Mouse (Mus musculus) T-cell, adult 2 months (primary cell): ENCODE measurements around the gene Rap1gap.

Experiments used
- DNase-seq: peaks from one replicate; pipeline ENCODE4 v3.0.0; 2022; ENCODE audit warnings: low spot score

The Rap1gap gene

DNA sequence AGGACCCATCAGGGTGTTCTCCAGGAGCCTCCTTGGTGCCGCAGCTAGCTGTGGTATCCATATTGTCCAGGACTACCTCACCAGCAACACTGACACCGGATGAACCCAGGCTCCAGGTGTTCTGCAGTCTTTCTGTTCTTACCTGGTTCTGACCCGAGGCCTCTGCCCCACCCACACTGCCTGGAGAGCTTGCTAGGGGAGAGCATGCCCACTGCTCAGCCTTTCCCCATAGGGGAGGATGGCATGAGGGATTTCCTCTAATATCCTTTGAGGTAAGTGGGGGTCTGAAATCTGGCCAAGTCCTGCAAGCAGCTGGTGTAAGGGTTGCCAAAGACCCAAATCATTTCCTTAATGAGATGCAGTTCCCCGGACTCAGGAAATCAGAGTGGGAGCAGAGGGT, 1.0 kb upstream of the Rap1gap start:
- no peak for DNase-seq

DNA sequence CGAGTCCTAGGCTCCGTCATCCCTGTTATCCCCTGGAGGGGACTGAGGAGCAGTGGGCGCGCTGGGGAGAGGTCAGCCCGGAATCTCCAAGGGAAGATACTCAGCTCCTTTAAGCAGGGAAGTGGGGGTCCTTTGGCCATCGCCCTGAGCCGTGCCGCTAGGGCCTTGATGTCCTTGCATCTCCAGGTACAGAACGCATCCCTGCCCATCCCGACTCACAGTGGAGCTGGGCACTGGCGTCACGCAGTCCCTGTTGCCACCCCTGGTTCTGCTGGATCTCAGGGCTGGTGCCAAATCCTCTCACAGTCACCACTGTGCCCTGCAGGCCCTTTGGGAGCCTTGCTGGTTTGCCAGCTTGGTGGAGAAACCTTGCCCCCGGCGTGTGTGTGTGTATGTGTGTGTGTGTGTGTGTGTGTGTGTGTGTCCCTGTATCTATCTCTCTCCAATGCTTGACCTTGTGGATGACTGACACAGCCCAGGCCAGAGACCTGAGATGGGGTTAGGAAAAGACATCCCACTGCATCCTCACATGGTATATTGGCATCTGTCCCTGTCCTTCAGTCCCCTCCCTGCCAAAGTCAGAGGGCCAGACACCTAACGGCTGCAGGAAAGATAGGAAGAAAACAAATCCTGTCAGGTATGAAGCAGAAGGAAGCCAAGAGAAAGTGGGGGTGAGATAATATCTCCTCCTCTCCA, 602 bp downstream of the Rap1gap start:
- DNase-seq, result no peak

DNA sequence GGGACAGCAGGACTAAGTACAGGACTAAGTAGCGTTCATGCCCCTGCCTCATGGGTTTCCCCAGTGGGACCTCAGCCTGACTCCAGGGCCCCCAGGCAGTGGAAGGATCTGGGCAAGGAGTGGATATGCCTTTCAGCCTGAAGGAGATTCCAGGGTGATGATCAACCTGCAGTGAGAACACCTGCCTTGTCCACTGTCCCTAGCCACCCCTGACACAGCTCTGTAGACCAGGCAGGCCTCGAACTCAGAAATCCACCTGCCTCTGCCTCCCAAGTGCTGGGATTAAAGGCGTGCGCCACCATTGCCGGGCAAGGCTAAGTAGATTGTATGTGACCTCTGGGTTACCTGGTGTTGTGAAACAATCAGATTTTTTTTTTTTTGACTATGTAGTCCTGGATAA, 1.3 kb downstream of the Rap1gap start:
- DNase-seq, result no peak

DNA sequence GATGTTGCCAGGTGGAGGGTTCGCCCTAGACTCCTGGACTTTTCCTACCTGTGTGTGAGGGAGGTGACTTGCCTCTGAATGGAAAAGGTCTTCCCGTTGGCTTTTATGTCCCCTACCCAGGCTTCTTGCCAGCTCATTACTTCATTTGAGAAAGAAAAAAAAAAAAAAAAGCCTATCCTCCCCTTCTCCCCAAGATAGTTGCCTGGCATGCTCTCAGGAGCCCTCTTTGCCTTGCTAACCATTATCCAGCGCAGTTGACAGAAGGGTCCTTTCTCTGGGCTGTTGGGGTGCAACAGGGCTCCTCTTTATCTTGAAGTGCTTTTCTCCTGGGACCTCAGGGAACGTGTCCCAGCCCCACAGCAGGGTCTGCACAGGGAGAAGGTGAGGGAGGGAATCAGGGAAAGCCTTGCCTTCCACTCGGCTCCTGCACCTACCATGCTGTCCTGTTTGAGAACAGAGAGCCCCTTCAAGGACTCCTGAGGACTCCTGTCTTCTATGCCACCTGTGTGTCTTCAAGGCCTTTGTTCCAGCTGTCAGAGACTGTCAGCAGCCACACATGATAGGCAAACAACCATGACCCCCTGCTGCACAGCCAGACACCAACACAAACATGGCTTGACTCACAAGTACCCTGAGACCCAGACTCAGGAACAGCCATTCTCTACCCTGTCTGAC, 1.9 kb downstream of the Rap1gap start:
- DNase-seq, result no peak

DNA sequence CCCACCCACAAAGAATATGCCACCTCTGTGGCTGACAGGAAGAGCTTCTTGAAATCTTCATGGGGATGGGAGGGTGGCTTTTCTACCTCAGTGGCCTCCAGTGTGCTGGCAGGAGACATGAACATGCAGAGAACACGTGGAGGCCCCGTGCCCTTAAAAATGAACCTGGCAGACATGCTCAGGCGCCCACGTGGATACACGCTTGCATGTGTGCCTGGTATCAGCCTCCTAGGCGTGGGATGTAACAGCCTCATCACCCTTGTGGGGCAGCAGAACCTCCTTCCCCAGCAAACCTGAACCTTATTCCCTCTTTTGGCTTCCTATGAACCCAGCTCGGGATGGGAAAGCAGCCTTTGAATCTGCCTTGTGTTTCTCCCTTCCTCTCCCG, 2.4 kb downstream of the Rap1gap start:
- DNase-seq, result no peak

DNA sequence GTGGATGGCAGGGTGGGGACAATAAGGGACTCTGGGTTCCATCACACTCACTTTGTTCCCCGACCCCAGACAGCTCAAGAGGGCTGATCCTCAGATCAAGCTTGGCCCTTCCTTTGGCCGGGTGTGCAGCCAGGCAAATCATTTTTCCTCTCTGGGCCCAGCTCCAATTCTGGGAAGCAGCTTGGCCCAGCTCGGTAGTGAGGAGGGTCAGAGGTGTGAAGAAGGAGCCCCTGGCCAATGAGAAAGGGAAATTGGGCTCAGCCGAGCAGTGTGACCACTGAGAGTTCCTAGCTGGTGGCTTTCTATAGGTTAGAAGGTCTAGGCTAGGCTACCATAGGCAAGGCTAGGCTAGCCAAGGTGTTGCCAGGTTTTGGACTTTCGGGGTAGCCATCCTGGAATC, 3.2 kb downstream of the Rap1gap start:
- DNase-seq, result no peak

DNA sequence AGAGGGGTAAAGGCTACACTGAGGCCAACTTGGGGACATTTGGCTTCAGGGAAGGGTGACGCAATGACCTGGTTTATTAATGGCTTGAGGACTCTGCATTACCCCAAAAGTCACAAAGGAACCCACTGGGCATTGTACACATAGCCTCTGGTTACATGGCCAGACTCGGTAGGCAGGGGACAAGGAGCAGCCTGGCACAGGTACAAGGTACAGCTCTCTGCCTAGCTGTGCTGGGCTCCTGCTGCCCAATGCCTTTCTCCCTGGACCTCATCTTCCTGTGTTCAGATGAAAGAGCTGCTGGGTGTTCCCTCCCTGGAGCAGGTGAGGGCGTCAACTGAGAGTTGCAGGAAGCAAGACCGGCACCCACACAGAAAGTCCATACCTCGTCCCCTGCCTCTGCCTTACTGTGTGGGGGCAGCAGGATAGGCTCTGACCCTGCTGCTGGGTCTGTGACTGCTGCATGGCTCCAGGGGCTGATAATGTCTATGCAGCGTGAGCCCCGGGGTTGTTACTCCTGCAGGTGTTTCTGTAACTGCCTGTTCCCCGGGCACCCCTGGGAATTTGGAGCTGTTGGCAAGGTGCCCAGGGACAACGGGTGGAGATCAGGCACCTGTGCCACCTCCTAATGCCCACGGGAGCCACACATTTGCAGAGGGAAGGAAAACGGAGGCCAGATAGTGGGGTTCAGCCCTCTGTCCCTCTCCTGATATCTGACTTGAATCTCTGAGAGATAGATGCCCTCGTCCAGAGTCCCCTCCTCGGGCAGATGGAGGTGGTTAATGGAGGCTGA, 7.4 kb downstream of the Rap1gap start:
- no peak for DNase-seq

DNA sequence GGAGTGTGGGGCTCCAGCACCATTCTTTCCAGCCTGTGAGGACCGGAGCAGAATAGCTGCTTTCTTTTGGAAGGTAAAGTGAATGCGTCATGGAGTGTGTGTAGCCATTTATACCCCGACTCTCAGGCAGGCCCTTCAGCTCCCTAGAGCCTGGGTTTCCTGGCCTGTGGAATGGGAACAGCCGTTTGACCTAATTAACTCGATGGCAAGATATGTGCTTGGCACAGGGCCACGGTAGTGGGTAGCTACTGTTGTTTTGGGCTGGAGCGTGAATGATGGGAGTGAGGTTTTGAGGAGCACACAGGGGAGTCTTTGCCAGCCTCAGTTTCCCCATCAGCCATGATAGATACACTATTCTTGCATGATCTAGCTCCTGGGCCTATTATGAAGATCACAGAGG, 11.0 kb downstream of the Rap1gap start:
- no peak for DNase-seq

DNA sequence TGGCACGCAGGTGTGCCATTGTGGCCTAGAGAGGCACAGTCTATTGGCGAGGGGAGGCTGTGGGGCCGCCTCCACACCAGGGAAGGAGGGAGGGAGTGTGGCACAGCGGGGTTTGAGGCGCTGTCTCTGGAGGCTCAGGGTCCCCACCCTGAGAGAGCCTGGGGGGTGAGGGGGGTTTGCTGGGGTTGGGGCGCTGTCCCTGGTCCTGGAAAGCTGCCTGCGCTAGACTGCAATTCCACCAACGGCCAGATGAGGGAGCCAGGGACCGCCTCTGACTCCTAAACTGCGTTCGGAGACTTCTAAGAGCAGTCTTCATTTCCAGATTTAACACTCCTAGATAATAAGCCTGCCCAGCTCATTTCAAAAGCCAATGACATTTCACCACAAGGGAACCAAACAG, 11.5 kb downstream of the Rap1gap start:
- peak; percentile 46 for DNase-seq

DNA sequence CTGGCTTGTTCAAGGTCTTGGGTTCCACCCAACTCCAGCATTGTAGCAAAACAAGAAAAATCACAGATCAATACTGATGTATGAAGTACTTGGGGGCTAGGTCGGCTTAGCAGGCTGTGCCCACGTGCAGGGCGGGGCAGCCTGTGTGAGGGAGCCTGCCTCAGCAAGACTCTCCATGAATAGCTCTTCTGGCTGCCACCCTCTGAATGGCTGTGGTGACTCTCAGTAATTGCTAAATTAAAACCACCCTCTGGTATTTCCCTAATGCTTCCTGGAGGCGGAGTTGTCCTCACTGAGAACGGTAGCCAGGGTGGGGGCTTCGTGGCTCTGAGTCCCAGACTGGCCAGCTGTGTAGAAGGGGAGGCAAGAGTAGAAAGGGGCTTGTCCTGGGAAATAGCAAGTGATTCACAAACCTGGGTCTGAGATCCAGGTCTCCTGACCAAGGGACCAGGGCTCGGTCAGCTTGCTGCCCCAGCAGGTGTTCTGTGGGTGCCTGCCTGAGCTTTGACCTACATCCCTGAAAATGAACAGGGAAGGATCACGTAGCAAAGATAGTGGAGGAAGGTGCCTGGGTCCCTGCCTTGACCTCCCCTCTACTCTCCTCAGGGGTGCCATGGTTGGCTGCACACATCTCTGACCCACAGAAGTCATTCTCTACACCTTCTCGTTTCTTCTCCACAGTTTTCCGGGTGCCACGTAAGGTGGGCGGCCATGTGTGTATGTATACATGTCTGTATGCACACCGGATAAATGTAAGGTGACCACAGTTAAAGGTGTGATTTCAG, 12.4 kb downstream of the Rap1gap start:
- DNase-seq, result no peak

DNA sequence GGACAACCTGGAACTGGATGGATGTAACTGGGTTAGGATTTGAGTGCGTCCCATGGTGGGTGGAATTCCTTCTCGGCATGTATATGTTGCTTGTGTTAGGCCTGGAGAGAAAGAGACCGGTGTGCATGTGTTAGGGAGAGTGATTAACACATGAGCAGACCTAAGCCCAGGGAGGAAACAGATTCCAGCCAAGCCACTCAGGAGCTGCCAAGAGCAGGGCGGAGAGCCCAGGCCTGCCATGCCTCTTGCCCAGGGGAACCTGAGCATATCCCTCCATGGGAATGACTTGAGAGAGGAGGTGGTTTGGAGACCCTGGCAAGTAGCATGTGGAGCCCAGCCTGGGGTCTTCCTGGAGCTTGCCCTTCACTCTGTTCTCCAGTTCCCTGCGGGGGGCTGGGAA, 13.4 kb downstream of the Rap1gap start:
- DNase-seq, result no peak

DNA sequence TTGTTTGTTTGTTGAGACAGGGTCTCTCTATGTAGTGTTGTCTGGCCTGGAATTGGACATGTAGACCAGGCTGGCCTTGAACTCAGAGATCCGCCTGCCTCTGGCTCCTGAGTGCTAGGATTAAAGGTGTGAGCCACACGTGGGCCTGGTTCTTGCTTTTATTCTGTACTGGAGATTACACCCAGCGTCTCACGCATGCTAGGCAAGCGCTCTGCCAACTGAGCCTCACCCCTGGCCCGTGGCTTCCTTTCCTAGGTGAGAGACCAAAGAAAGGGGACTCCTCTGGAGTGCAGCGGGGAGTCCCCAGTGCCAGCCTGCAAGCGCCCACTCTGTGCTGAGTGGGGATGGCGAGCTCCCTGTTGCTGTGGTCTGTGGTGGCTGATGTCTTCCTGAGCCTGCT, 14.0 kb downstream of the Rap1gap start:
- no peak for DNase-seq

DNA sequence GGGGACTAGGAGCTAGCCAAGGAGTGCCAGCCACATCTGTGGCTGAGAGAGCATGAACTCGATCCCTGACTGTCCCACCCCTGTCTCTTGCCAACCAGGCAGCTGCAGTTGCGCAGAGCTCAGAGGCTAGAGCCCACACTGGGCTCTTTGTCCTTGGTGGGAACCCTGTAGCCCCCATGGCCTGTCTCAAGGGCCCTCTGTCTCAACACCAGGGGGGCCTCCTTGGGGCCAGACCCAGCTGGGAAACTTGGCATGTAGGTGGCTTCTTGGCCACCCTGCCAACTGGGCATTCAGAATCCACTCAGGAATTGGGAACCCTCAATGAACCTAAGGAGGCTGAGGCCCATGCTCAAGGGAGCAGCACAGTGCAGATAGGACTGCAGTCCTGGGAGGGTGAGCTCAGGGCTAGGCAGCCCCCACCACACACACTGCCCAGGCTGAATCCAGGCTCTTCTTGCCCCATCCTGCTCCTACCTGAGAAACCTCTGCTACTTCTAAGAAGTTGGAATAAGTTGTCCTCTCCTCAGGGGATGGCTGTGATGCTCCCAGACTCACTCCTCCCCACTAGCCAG, 15.5 kb downstream of the Rap1gap start:
- DNase-seq, result no peak

DNA sequence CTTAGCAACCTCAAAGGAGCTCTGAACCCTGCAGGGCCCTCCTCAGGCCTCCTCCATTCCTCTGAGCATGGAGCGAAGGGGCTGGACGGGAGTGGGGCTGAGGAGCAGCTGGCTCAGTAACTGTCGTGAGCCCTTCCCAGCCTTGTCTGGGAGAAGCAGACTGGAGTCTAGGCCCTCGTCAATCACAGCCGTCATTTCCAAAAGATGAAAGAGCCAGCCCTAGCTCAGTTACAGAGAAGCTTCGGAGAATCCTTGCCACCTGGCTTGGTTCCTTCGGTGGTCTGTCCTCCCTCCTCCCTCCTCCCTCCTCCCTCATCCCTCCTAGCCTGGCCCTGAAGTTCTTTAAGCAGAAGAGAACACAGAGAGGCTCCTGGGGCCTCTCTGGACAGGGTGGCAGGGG, 16.2 kb downstream of the Rap1gap start:
- no peak for DNase-seq

DNA sequence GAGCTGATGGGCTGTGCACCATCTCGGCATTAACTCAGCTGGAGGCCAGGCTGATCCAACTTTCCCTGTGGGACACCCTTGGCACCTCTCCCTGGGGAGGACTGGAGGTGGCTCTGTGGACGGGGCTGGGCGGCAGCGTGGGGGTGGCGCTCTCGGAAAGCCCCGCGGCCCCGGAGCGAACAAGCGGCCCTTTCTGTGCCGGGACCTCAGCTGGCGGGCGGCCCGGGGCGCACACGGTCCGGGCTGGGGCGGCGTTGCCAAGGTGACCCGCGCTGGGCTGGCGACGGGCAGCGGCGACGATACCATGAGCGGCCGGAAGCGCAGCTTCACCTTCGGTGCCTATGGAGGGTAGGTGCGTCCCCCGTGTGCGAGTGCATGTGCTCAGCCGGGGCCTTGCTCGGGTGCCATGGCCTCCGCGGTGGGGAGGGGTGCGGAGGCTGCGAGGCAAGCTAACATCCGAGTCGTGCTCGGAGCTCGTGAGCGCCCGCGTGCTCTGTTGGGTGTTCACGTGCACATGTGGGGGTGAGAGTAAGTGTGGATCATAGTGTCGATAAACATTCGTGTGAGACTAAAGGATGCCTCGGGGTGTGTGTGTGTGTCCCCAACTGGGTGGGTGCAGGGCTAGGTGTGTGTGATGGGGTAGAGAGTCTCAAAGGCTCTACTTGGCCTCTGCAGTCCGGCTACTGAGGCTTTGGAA, 17.0 kb downstream of the Rap1gap start:
- no peak for DNase-seq

DNA sequence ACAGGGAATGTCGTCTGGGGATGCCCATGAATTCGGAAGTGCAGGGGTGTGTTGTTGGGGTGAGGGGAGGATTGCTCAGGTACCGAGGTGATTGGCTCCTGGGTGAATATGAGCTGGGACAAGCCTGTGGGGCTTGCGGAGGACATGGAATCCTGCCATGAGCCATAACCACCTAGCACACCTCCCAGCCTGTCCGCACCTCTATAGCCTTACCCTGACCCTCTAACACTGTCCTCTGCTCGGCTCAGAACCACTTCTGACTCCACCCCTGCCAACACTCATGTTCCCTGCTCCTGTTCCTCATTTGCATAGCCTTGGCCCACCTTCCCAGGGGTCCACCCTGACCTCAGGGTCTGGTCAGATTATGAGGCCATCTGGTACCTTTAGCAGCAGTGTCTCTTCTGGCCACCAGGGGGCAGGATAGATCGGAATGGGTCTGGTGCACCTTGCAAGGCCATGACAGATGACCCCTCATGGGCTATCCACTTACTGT, 18.5 kb downstream of the Rap1gap start:
- DNase-seq, result peak; percentile 15

DNA sequence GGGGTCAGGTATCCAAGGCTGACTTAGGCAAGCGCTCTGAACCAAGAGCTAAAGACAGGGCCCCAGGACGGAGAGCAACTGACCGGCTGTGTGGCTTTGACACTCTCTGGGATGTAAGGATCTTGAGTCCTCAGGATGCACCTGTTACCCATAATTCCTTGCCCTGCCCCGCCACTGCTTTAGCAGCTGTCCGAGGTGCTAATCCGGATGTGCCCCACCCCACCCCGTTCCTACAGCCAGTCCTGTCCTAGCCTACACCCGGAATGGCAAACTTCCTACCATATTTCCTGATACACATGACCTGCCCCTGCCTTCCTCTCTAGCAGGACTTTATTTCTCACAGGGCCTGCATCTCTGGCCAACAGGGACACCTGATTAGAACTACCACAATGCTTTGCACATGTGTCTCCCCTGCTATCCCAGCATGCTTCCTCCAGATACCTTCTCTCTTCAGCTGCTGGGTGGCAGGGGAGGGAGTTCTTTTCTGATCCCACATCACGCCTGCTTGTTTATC, 20.4 kb downstream of the Rap1gap start:
- no peak for DNase-seq

DNA sequence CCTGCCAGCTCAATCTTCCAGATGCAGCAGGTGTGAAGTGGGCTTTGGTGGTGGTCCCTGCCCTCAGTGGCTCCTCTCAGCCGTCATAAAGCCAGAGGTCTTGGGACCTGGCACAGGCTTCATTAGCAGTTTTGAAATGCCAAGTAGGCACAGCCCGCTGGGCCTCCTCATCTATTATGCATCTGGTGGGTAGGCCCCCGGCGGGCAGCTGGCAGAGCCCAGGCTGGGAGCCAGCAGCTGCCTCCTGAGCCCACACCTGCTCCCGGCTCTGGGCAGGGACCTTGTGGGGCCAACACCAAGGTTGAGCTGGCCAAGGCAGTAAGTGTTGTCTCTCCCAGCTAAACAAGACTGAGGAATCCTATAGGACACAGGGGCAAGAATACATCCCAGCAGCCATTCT, 21.8 kb downstream of the Rap1gap start:
- no peak for DNase-seq

DNA sequence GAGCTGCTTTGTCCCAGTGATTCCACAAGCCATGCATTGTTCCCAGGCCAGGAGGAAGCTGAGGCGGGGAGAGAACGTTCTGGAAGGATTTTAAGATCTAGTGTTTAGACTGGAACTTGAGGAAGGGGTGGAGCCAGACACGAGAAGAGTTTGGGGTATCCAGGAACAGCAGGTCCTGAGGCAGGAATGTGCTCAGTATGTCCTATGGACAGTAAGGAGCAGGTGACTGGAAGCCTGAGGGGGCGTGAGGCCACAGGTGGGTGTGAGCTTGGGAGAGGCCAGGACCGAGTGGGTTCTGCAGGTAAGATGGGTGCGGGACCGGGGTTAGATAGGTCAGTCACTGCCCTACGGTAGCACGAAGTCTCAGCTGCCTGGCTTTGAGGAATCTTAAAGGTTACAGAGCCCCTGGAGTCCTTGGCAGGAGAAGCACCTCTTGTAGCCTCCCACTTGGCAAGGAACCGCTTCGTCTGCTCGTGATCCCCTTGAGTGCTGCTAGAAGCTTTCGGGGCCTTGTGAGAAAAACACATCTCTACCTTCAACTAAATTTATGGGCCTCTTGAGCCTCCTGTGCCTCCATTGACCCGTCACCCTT, 22.8 kb downstream of the Rap1gap start:
- DNase-seq, result no peak

DNA sequence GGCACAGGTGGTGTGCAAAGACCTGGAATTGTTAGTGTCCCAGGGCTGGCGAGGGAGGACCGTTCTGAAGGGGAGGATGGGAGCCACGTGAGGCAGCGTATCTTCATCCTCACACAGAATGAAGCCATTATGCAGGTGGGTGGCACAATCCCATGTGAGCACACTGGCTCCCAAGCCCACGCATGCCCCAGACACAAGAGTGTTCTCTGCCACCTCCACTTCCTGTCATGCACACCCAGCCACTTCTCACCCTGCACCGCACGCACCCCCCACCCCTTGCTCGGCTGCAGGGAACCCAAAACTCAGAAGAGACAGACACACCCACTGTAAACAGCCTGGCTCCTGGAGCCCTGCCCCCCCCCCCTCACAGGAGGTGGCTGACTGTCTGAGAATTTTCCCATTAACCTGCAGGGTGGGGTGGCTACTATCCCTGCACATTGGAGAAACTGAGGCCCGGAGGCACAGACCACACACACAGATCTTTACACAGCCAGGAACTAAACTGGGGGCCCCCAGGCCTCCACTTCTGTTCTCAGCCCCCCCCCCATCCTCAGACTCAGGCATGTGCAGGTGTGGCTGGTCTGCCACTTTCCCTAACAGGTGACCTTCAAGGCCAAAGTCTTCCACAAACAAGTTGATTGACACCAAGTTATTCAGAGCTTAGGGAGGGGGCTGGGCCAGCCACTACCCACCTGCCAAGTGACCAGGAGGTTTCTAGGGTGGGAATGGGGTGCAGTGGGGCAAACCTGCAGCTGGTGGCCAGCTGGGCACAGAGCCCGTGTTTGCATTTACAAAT, 27.8 kb downstream of the Rap1gap start:
- DNase-seq, result no peak
